Mouse (Mus musculus) bone marrow macrophage, adult 2 months (primary cell): ENCODE data around the gene Ncmap. TPM values are rescaled to one million over a fixed set of nuclear protein-coding genes. Genes with fewer than 3 reads are reported as not detected.
"Not testable (repeated sequence)": the region's sequence is repeated elsewhere in the genome, so short reads cannot be mapped to it uniquely, and the experiment has no call there.

ENCODE experiments used
- H3K27ac ChIP-seq: 2 replicates; pipeline ENCODE4 v1.5.1; 2012; ENCODE audit warnings: low read depth, low read length; ENCODE audit not compliant: insufficient read depth
- H3K4me1 ChIP-seq: 2 replicates; pipeline ENCODE4 v1.6.1; 2012; ENCODE audit warnings: low read length; ENCODE audit not compliant: control insufficient read depth, insufficient read depth
- H3K4me3 ChIP-seq: 2 replicates; pipeline ENCODE4 v1.5.1; 2012; ENCODE audit warnings: mild to moderate bottlenecking, low read length, moderate library complexity; ENCODE audit not compliant: insufficient read depth
- CTCF ChIP-seq: IDR thresholded peaks from 2 replicates; pipeline ENCODE4 v1.5.1; 2012; ENCODE audit warnings: low read depth, mild to moderate bottlenecking, low read length, moderate library complexity
- POLR2A ChIP-seq: IDR thresholded peaks from 2 replicates; pipeline ENCODE4 v1.6.1; 2012; ENCODE audit warnings: mild to moderate bottlenecking, low read depth, low read length, borderline replicate concordance
- polyA plus RNA-seq: library from polyadenylated mRNA; stranded (reverse); fragments of >200 nt; gene quantifications from 2 replicates; pipeline ENCODE4 v1.2.4, GENCODE M21; 2012; ENCODE audit not compliant: missing spikeins, insufficient read depth, insufficient read length

Gene Ncmap
- polyA plus RNA-seq, 1 experiment = not detected

- Histone ChIP-seq H3K4me3 (no peak overlapping the region), H3K27ac (no peak overlapping the region), H3K4me1 (no peaks in the 10 kb centered on the region)
- no peak for TF ChIP-seq CTCF
- no peak for TF ChIP-seq POLR2A
Observed at GRCm38 (mm10) chr4:135377241-135377640, 20.8 kb downstream of the Ncmap start.

- Histone ChIP-seq H3K4me3 (no peak overlapping the region), H3K27ac (no peak overlapping the region), H3K4me1 (no peaks in the 10 kb centered on the region)
- TF ChIP-seq CTCF (peak; percentile 57), POLR2A (no peak)
Observed at GRCm38 (mm10) chr4:135375444-135375843, 22.6 kb downstream of the Ncmap start.

GRCm38 (mm10) chr4:135373299-135373698 is 24.7 kb downstream of the Ncmap start:
- Histone ChIP-seq H3K4me3 (no peak overlapping the region), H3K27ac (no peak overlapping the region), H3K4me1 (no peaks in the 10 kb centered on the region)
- no peak for TF ChIP-seq CTCF
- no peak for TF ChIP-seq POLR2A

DNA sequence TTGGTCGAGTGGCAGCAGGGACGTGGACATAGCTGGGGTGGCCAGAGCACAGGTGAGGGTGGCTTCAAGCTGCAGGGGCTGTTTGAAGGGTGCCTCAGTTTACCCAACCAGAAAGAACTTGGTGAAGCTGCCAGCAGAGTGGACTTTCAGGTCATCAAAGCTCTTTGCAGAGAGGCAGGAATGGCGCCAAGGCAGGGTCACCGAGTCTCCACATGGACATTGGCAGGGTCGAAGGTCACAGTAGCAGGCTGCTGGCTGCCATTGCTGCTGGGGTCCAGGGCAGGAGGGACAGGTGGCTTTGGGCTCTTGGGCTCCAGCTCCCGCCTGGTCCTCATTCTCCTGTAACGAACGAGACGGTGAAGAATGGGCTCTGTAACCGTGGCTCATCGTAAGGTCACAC is 27.7 kb downstream of the Ncmap start:
- Histone ChIP-seq H3K27ac (no peak overlapping the region), H3K4me1 (no peaks in the 10 kb centered on the region), H3K4me3 (no peak overlapping the region)
- TF ChIP-seq CTCF (no peak), POLR2A (no peak)

GRCm38 (mm10) chr4:135362828-135363227 is 35.2 kb downstream of the Ncmap start:
- Histone ChIP-seq H3K27ac (no peak overlapping the region), H3K4me1 (no peaks in the 10 kb centered on the region), H3K4me3 (no peak overlapping the region)
- TF ChIP-seq POLR2A (no peak), CTCF (no peak)

GRCm38 (mm10) chr4:135361722-135362121 is 36.3 kb downstream of the Ncmap start:
- H3K27ac ChIP-seq = no peak overlapping the region
- no peak for TF ChIP-seq CTCF
- no peak for TF ChIP-seq POLR2A
- H3K4me3 ChIP-seq = no peak overlapping the region
- no peaks in the 10 kb centered on the region for H3K4me1 ChIP-seq

- Histone ChIP-seq H3K4me1 (peaks cover 15% of the 10 kb centered on the region), H3K4me3 (no peak overlapping the region), H3K27ac (no peak overlapping the region)
- no peak for TF ChIP-seq POLR2A
- TF ChIP-seq CTCF = peak; percentile 89
Observed at GRCm38 (mm10) chr4:135358736-135359135, 39.3 kb downstream of the Ncmap start.

DNA sequence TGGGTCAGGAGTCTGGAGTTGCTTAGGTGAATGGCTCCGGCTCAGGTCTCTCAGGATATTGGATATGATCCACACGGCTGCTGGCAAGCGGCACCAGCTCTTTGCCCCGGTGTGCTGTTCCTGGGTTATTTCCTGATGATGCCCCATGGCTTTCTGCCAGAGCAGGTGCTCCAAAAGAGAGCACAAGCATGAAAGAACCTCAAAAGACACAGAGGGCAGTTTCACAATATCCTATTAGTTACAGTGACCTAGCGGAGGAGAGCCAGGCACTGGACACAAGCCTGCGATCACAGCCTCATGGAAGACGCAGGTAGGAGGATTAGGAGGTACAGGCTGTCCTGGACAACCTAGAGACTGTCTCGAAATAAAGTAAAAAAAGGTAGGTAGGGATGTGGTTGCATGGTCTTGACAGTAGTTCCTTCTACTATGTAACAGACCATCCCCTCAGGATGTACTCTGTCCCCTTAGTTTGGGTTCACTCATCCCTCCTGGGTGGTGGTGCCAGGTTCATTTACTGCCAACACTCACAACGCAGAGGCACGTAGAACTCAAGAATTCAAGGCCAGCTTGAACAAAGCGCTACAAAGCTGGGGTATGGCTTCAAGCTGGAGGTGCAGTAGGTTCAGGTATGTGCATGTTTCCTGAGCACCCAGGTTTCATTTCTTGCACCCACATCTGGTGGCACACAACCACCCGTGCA is 40.7 kb downstream of the Ncmap start:
- Histone ChIP-seq H3K4me1 (peaks cover 15% of the 10 kb centered on the region), H3K4me3 (no peak overlapping the region), H3K27ac (no peak overlapping the region)
- TF ChIP-seq CTCF (no peak), POLR2A (no peak)

DNA sequence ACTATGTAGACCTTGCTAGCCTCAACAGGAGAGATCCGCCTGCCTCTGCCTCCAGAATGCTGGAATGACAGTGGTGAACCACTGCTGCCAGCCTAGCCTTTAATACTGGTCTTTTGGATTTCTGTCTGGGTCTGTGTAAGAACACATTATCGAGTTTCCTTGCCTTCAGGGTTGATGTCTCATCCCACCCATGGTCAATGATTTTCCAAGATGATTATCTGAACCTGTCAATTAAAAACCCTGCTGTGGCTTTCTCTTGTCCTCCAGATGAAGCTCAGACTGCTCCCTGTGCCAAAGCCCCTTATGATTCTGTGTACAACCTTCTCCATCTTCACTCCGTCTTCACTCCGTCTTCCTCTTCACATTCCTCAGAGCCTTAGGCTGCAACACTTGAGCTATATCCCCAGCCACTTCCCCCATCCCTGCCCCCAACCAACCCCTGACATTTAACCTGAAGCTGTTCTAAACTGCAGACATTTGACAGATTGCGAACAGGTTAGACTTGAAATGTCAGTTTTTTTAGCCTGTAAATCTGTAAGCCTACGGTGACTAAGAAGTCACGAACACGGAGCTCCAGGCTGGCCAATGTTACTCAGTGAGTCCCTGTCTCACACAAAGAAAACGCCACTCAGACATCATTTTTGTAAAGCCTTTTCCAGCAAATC is 42.0 kb downstream of the Ncmap start:
- no peak for TF ChIP-seq CTCF
- Histone ChIP-seq H3K4me1 (peaks cover 20% of the 10 kb centered on the region), H3K4me3 (no peak overlapping the region), H3K27ac (no peak overlapping the region)

DNA sequence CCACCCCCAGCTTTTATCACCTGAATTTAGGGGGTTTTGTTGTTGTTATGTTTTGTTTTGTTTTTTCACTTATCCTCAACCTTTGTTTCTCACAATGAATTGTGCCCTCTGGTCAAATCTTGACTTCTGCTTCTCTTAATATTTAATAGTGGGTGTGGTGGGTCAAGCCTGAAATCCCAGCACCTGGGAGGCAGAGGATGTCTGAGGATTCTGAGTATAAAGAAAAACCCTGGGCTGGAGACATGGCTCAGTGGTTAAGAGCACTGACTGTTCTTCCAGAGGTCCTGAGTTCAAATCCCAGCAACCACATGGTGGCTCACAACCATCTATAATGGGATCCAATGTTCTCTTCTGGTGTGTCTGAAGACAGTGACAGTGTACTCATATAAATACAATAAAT is 43.3 kb downstream of the Ncmap start:
- H3K4me3 ChIP-seq = not testable (repeated sequence)
- peaks cover 22% of the 10 kb centered on the region for H3K4me1 ChIP-seq
- peak overlapping the region; percentile 96 for H3K27ac ChIP-seq
